Comparison of ENCODE assay signal across 8 mouse cellular contexts in the genomic region with DNA sequence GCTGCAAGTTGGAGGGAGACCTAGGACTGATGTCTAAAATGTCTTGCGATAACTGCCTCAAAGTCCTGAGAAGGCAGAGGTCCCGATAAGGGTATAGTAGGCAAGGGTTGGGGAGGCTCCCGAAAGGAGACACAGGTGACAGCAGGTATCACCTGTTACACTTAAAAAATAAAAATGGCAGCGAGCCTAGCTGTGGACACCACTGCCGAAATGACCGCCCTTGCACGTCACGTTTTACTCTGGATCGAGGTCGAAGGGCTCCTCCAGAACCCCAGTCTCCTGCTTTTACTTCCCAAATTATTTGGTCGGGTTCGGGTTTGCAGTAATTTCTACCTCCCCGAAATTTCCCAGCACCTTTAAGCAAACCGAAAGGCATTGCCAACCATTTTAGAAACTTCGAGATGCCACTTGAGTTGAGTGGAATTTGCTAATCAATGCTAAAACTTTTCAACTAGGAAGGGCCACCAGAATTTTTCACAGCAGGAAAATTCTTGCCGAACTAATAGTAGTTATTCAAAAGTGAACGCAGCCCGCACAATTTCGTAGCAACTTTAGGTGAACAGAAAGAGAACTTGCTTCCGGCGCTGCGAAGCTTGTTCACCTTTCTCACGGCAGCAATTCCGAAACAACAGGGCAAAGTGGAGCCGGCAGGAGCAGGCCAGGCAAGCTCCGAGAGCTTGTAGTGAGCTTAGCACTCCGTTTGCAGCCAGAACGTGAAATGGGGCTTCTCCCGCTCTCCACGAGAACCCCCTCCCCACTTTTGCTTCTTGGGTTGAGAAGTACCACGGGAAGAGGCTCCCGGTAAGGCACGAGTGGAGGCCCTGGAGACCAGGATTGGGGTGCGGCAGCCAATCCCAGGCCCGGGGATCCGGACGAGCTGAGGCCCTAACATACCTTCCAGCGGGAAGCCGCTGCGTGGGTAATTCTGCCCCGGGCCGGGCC. TPM values are rescaled to one million over a fixed set of nuclear protein-coding genes. Genes with fewer than 3 reads are reported as not detected.
DNase-seq lines count a peak whose midpoint lies in the region; ATAC-seq and TF ChIP-seq lines count a peak whose summit lies in the region.

No protein-coding gene starts in this region.

- no peak for DNase-seq in lung, adult 2 months
- no peak for DNase-seq in stomach, postnatal 0 days (ENCODE audit: low spot score)
- no peak for DNase-seq in cerebellum, postnatal 36 days
- no peak for DNase-seq in gastrocnemius, postnatal 36 days
- DNase-seq in thymus, adult 18-20 months = no peak

- H3K36me3 ChIP-seq in lung, embryonic 16.5 days (ENCODE audit: control insufficient read depth, insufficient read depth, low read length) = no peaks in the 10 kb centered on the region
- no peaks in the 10 kb centered on the region for H3K36me3 ChIP-seq in limb, embryonic 13.5 days
- no peaks in the 10 kb centered on the region for H3K36me3 ChIP-seq in stomach, postnatal 0 days (ENCODE audit: control insufficient read depth, insufficient read depth, low read length)

- no peaks in the 10 kb centered on the region for H3K9me3 ChIP-seq in lung, embryonic 16.5 days (ENCODE audit: control insufficient read depth, low read length)
- H3K9me3 ChIP-seq in limb, embryonic 13.5 days = no peaks in the 10 kb centered on the region
- no peaks in the 10 kb centered on the region for H3K9me3 ChIP-seq in stomach, postnatal 0 days (ENCODE audit: control insufficient read depth, low read length)

- TF ChIP-seq CTCF in lung, adult 2 months (IDR thresholded peaks at IDR 0.05; ENCODE audit: insufficient read depth, low read length) = no peak
- no peak for TF ChIP-seq CTCF in embryonic fibroblast, embryonic 13.5 days (IDR thresholded peaks at IDR 0.05; ENCODE audit: borderline replicate concordance, insufficient read depth, low read length)
- no peak for TF ChIP-seq CTCF in stomach, postnatal 0 days (IDR thresholded peaks at IDR 0.05; ENCODE audit: low read depth)

- peaks cover 90% of the 10 kb centered on the region for H3K27me3 ChIP-seq in lung, embryonic 16.5 days (ENCODE audit: control insufficient read depth, insufficient read depth, low read depth, low read length)
- peaks cover 96% of the 10 kb centered on the region for H3K27me3 ChIP-seq in limb, embryonic 13.5 days
- peaks cover 41% of the 10 kb centered on the region for H3K27me3 ChIP-seq in stomach, postnatal 0 days (ENCODE audit: control insufficient read depth, insufficient read depth, low read length)

- peak overlapping the region; percentile 46 for H3K4me2 ChIP-seq in lung, embryonic 16.5 days (ENCODE audit: low read depth, low read length)
- peak overlapping the region; percentile 64 for H3K4me2 ChIP-seq in limb, embryonic 13.5 days (replicated peaks)
- H3K4me2 ChIP-seq in stomach, postnatal 0 days (replicated peaks; ENCODE audit: low read depth) = peak overlapping the region; percentile 41

- WGBS in lung, embryonic 16.5 days = 1% methylated on average over 42 of the region's 42 CpGs
- WGBS in lung, adult 2 months = 3% methylated on average over 42 of the region's 42 CpGs
- under 1% methylated on average over 42 of the region's 42 CpGs for WGBS in limb, embryonic 13.5 days
- 2% methylated on average over 42 of the region's 42 CpGs for WGBS in stomach, postnatal 0 days

- no peak for TF ChIP-seq EP300 in stomach, postnatal 0 days (optimal IDR thresholded peaks at IDR 0.05)

- peaks cover 9% of the 10 kb centered on the region for H3K4me1 ChIP-seq in lung, embryonic 16.5 days (replicated peaks; ENCODE audit: control insufficient read depth, insufficient read depth, low read length)
- H3K4me1 ChIP-seq in lung, adult 2 months (ENCODE audit: control insufficient read depth, insufficient read depth, low read length) = peaks cover 7% of the 10 kb centered on the region
- no peaks in the 10 kb centered on the region for H3K4me1 ChIP-seq in embryonic fibroblast, embryonic 13.5 days (ENCODE audit: control insufficient read depth, insufficient read depth, low read length)
- H3K4me1 ChIP-seq in limb, embryonic 13.5 days = peaks cover 20% of the 10 kb centered on the region
- no peaks in the 10 kb centered on the region; the same call in 1 of the 2 replicates for H3K4me1 ChIP-seq in stomach, postnatal 0 days (replicated peaks; ENCODE audit: control insufficient read depth, insufficient read depth)

- no peak overlapping the region for H3K27ac ChIP-seq in lung, embryonic 16.5 days (ENCODE audit: low read length)
- no peak overlapping the region for H3K27ac ChIP-seq in embryonic fibroblast, embryonic 13.5 days (ENCODE audit: insufficient read depth, low read length)
- H3K27ac ChIP-seq in limb, embryonic 13.5 days = no peak overlapping the region
- H3K27ac ChIP-seq in stomach, postnatal 0 days (replicated peaks) = no peak overlapping the region

- intact Hi-C loops in gastrocnemius, postnatal 36 days (cut with DNase I) = no loop called here

- no peak overlapping the region for H3K9ac ChIP-seq in lung, embryonic 16.5 days (ENCODE audit: low read length)
- H3K9ac ChIP-seq in limb, embryonic 13.5 days = peak overlapping the region; percentile 39; the same call in 1 of the 2 replicates
- H3K9ac ChIP-seq in stomach, postnatal 0 days (ENCODE audit: low read length) = no peak overlapping the region

- no peak for ATAC-seq in lung, embryonic 16.5 days (ENCODE audit: low read depth)
- no peak for ATAC-seq in limb, embryonic 13.5 days (ENCODE audit: low FRiP score, low read depth)
- peak; percentile 41; the same call in 1 of the 2 replicates for ATAC-seq in stomach, postnatal 0 days (ENCODE audit: low FRiP score, low TSS enrichment)

- TF ChIP-seq POLR2A in lung, adult 2 months (IDR thresholded peaks at IDR 0.05; ENCODE audit: borderline replicate concordance, extremely low read depth, low read depth, low read length) = no peak
- no peak for TF ChIP-seq POLR2A in embryonic fibroblast, embryonic 13.5 days (IDR thresholded peaks at IDR 0.05; ENCODE audit: low read depth, low read length)

- peak overlapping the region; percentile 33 for H3K4me3 ChIP-seq in lung, embryonic 16.5 days (ENCODE audit: low read length)
- H3K4me3 ChIP-seq in lung, adult 2 months (replicated peaks; ENCODE audit: extremely low read depth, low read depth, low read length) = no peak overlapping the region
- peak overlapping the region; percentile 44 for H3K4me3 ChIP-seq in embryonic fibroblast, embryonic 13.5 days (ENCODE audit: insufficient read depth, low read length)
- peak overlapping the region; percentile 42 for H3K4me3 ChIP-seq in limb, embryonic 13.5 days
- peak overlapping the region; percentile 29 for H3K4me3 ChIP-seq in stomach, postnatal 0 days (ENCODE audit: low read depth, low read length)

RNA-seq across cellular contexts. Expression of gene Pax3, which starts 0.9 kb away (rescaled TPM):
- polyA plus RNA-seq in lung, embryonic 16.5 days (2015; fragmentation: Nextera tagmentation; extraction: Ambion mirVana) = not detected in 2 replicates
- polyA plus RNA-seq in lung, adult 2 months (2012; rRNA removed) = not detected in 2 replicates
- 2.8 and 6.4 TPM in 2 replicates for polyA plus RNA-seq in embryonic fibroblast, embryonic 13.5 days (2011; ENCODE audit: insufficient read length, low read depth, missing spikeins)
- 0.95 and 1.1 TPM in 2 replicates for polyA plus RNA-seq in limb, embryonic 13.5 days (2015; fragmentation: Nextera tagmentation; extraction: Ambion mirVana)
- polyA plus RNA-seq in stomach, postnatal 0 days (2015; fragmentation: Nextera tagmentation; extraction: Ambion mirVana) = not detected in 2 replicates
- not detected for total RNA-seq in gastrocnemius, postnatal 36 days (2021)
